Mouse (Mus musculus) heart, embryonic 14.5 days (tissue): ENCODE results near the gene Atrnl1. TPM values are rescaled to one million over a fixed set of nuclear protein-coding genes. Genes with fewer than 3 reads are reported as not detected.

Experiments
- ATAC-seq: fragments of 200-750 bp; cut with Nextera tagmentation; 2 replicates; pipeline ENCODE4 v1.8.0; 2017; ENCODE audit warnings: low read depth, moderate TSS enrichment; ENCODE audit not compliant: insufficient number of reproducible peaks, insufficient read depth, low FRiP score
- H3K27ac ChIP-seq, 2 experiments: fragments of 200-500 bp in 1 of 2; fragments of 300-500 bp in 1 of 2; sonication (generic) in 1 of 2; replicated peaks in 1 of 2; 2 replicates each; pipeline ENCODE4 v1.5.1; 2012 to 2014; ENCODE audit warnings: low read depth in 2 of 2, low read length in 2 of 2, control low read depth in 1 of 2, mild to moderate bottlenecking in 1 of 2, mixed read lengths in 1 of 2; ENCODE audit not compliant: control insufficient read depth in 1 of 2, insufficient read depth in 1 of 2
- H3K27me3 ChIP-seq: fragments of 300-500 bp; sonication (generic); 2 replicates; pipeline ENCODE4 v1.6.1; 2014; ENCODE audit warnings: mild to moderate bottlenecking, low read length, control low read depth; ENCODE audit not compliant: control insufficient read depth, insufficient read depth
- H3K36me3 ChIP-seq: fragments of 300-500 bp; sonication (generic); 2 replicates; pipeline ENCODE4 v1.6.1; 2014; ENCODE audit warnings: mild to moderate bottlenecking, control low read depth, low read length, mixed read lengths; ENCODE audit not compliant: control insufficient read depth, insufficient read depth
- H3K4me1 ChIP-seq, 2 experiments: fragments of 200-500 bp in 1 of 2; fragments of 300-500 bp in 1 of 2; sonication (generic) in 1 of 2; 2 replicates each; pipeline ENCODE4 v1.6.1; 2012 to 2014; ENCODE audit warnings: low read length in 2 of 2, control low read depth in 1 of 2, mixed read lengths in 1 of 2; ENCODE audit not compliant: control insufficient read depth in 2 of 2, insufficient read depth in 2 of 2
- H3K4me2 ChIP-seq: fragments of 300-500 bp; sonication (generic); 2 replicates; pipeline ENCODE4 v1.6.1; 2014; ENCODE audit warnings: mild to moderate bottlenecking, low read length
- H3K4me3 ChIP-seq, 2 experiments: fragments of 200-500 bp in 1 of 2; fragments of 300-500 bp in 1 of 2; sonication (generic) in 1 of 2; 2 replicates each; pipeline ENCODE4 v1.5.1; 2012 to 2014; ENCODE audit warnings: low read length in 2 of 2, mild to moderate bottlenecking in 2 of 2, control low read depth in 1 of 2, low read depth in 1 of 2, moderate library complexity in 1 of 2; ENCODE audit not compliant: control insufficient read depth in 1 of 2, insufficient read depth in 1 of 2
- H3K9ac ChIP-seq: fragments of 300-500 bp; sonication (generic); 2 replicates; pipeline ENCODE4 v1.6.1; 2014; ENCODE audit warnings: mild to moderate bottlenecking, low read length
- H3K9me3 ChIP-seq: fragments of 300-500 bp; sonication (generic); 2 replicates; pipeline ENCODE4 v1.6.1; 2016; ENCODE audit warnings: low read length, control low read depth; ENCODE audit not compliant: control insufficient read depth
- WGBS: fragments of 180-500 bp; shearing (Covaris S2); extraction: QIAGEN DNeasy Blood & Tissue Kit; methylation state at CpG from one replicate; pipeline ENCODE4 v1.1.7; 2014; 5-methylcytosine and 5-hydroxymethylcytosine counted together
- polyA plus RNA-seq: library from polyadenylated mRNA; unstranded; fragments of >200 nt; fragmentation: Nextera tagmentation; extraction: Ambion mirVana; gene quantifications from 2 replicates; pipeline ENCODE4 v1.2.1, GENCODE M21; 2014

Gene Atrnl1
- polyA plus RNA-seq, 1 experiment from 2014 or later: 4.2 TPM

DNA sequence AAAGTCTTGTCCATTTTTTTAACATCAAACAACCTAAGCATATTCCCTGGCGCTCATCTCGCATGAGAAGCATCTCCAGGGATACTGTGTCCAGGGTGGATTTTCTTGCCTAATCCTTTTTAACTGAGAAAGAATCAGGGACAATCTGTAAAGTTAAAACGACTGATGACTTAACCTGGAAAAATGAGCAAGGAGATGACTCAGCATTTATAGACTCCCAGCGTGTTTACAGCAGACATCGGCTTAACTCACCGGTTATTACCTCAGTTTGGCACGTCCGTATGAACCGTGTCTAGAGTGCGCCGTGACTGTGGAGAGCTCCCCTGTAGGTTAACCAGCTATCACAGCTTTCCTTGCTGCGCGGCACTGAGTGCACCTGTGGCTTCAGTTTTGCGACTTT lies 141.4 kb downstream of the Atrnl1 start:
- H3K9ac ChIP-seq: no peak overlapping the region
- ATAC-seq: no peak
- H3K27ac ChIP-seq: no peak overlapping the region
- H3K4me1 ChIP-seq: no peaks in the 10 kb centered on the region
- H3K9me3 ChIP-seq: no peaks in the 10 kb centered on the region
- H3K4me3 ChIP-seq: no peak overlapping the region
- H3K4me2 ChIP-seq: no peak overlapping the region
- H3K36me3 ChIP-seq: peaks cover 7% of the 10 kb centered on the region; the same call in 1 of the 2 replicates
- no peaks in the 10 kb centered on the region for H3K27me3 ChIP-seq
- 95% methylated on average over 14 of the region's 14 CpGs for WGBS

DNA sequence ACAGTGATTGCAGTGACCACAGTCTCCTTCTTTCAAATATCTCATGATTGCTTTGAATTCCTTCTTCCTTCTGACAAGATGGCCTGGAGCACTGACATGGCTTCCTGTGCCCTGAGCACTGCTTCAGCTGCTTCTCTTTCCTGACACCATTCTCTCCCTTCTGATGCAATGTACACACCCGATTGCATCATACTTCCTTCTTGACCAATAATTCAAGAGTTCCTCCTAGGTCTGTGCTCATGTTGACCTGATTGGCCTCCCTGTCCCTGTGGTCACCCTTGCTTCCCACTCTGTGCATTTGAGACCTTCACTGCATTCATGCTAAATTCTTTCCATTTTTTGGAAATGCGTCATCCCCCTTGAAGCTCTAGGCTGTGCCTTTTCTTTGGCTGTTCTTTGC lies 151.7 kb downstream of the Atrnl1 start:
- peaks cover 2 to 11% of the 10 kb centered on the region in 2 experiments; a peak in 3 of 4 replicates for H3K4me1 ChIP-seq

DNA sequence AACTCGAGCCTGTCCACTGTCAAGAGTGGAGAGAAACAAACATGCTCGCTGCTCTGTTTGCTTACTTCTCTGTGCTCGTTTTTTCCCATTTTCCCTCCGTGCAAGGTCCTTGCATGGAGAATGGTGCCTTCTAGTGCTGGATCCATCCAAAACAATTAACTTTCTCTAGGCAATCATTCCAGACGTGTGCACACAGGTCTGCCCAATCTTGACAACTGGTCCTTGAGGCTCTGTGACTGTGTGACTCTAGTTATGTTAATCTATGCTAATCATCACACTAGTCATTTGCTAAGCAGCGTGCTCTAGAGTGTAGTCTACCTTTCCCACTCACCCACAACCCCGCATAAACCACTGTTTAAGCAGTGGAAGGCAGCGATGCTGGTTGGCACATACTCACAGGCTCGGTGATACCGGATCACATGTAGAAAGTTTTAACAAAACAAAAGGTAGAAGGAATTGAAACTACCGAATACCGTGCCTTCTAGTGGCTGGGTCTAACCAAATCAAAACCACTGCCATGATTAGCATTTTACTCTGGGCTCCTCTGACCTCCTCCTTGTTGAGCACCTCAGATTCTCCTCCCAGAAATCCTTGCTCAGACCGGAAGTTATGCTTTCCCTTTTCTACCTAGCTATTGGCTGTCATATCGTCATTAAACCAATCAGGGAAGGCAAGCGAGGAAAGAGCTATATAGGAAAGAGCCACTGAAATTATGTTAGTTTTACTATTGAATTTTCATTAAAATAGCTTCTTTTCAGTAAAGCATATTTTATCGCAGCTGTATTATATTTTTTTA lies 153.9 kb downstream of the Atrnl1 start:
- Histone ChIP-seq H3K9ac (no peak overlapping the region), H3K36me3 (no peaks in the 10 kb centered on the region), H3K4me3 (no peak overlapping the region), H3K27me3 (no peaks in the 10 kb centered on the region), H3K27ac (no peak overlapping the region), H3K9me3 (no peaks in the 10 kb centered on the region), H3K4me1 (peaks cover 2 to 11% of the 10 kb centered on the region in 2 experiments; a peak in 3 of 4 replicates), H3K4me2 (no peak overlapping the region)
- ATAC-seq: no peak
- 88% methylated on average over 16 of the region's 16 CpGs for whole genome bisulfite sequencing

More for the DNA sequence above, 151.7 kb downstream of the Atrnl1 start:
- Histone ChIP-seq H3K4me3 (no peak overlapping the region), H3K9ac (no peak overlapping the region), H3K27me3 (no peaks in the 10 kb centered on the region), H3K4me2 (no peak overlapping the region), H3K36me3 (no peaks in the 10 kb centered on the region), H3K9me3 (no peaks in the 10 kb centered on the region), H3K27ac (peak overlapping the region in 1 of 2 experiments; percentile 47; a peak in 1 of 4 replicates)
- 72% methylated on average over 2 of the region's 2 CpGs for WGBS
- no peak for ATAC-seq

- Histone ChIP-seq H3K4me3 (no peak overlapping the region), H3K9me3 (no peaks in the 10 kb centered on the region), H3K4me1 (peaks cover 2 to 9% of the 10 kb centered on the region in 2 experiments; a peak in 3 of 4 replicates), H3K4me2 (no peak overlapping the region), H3K27me3 (no peaks in the 10 kb centered on the region), H3K36me3 (no peaks in the 10 kb centered on the region), H3K27ac (no peak overlapping the region), H3K9ac (no peak overlapping the region)
- WGBS: 22% methylated on average over 2 of the region's 2 CpGs
- no peak for ATAC-seq
These were observed 156.2 kb downstream of the Atrnl1 start for GRCm38 (mm10) chr19:57767051-57767450.

- no peak for ATAC-seq
- Histone ChIP-seq H3K27me3 (no peaks in the 10 kb centered on the region), H3K4me1 (no peaks in the 10 kb centered on the region), H3K4me2 (no peak overlapping the region), H3K4me3 (no peak overlapping the region), H3K27ac (no peak overlapping the region), H3K36me3 (no peaks in the 10 kb centered on the region), H3K9me3 (no peaks in the 10 kb centered on the region), H3K9ac (no peak overlapping the region)
- WGBS: 95% methylated on average over 11 of the region's 11 CpGs
These were observed 157.8 kb downstream of the Atrnl1 start for GRCm38 (mm10) chr19:57768661-57769060.

GRCm38 (mm10) chr19:57782366-57783089 lies 171.7 kb downstream of the Atrnl1 start:
- whole genome bisulfite sequencing: 70% methylated on average over 3 of the region's 3 CpGs

DNA sequence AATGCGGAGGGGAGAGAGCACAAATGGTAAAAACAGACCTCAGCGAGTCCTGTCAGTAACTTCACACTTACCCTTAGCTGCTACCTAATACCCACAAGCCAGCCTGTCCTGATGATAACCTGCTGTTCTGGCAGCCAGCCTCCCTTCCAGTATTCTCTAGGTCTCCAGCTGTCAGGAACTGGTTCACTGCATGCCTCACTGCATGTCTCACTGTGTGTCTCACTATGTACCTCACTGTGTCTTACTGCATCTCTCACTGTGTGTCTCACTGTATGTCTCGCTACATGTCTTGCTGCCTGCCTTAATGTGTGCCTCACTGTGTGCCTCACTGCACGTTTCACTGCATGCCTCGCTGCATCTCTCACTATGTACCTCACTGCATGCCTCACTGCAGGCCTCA lies 175.9 kb downstream of the Atrnl1 start:
- no peaks in the 10 kb centered on the region for H3K4me1 ChIP-seq
- H3K36me3 ChIP-seq: no peaks in the 10 kb centered on the region
- H3K9me3 ChIP-seq: no peaks in the 10 kb centered on the region
- H3K9ac ChIP-seq: no peak overlapping the region
- H3K27me3 ChIP-seq: no peaks in the 10 kb centered on the region
- no peak overlapping the region for H3K4me2 ChIP-seq
- no peak overlapping the region for H3K4me3 ChIP-seq
- WGBS: 70% methylated on average over 5 of the region's 5 CpGs
- no peak for ATAC-seq
- no peak overlapping the region for H3K27ac ChIP-seq

More at GRCm38 (mm10) chr19:57782366-57783089, 171.7 kb downstream of the Atrnl1 start:
- H3K4me2 ChIP-seq: no peak overlapping the region
- no peaks in the 10 kb centered on the region for H3K27me3 ChIP-seq
- no peak for ATAC-seq
- no peaks in the 10 kb centered on the region for H3K9me3 ChIP-seq
- no peaks in the 10 kb centered on the region for H3K36me3 ChIP-seq
- no peaks in the 10 kb centered on the region for H3K4me1 ChIP-seq
- H3K27ac ChIP-seq: no peak overlapping the region
- no peak overlapping the region for H3K9ac ChIP-seq
- no peak overlapping the region for H3K4me3 ChIP-seq
